Mouse (Mus musculus): ENCODE data around the gene Tbl1xr1.
A peak's percentile ranks its signal among the peaks of the same experiment; 100 is the strongest.

- peak in 1 of 2 experiments; percentile 29; a peak in 2 of 4 replicates for TF ChIP-seq EP300 (IDR thresholded peaks at IDR 0.05; ENCODE audit: low read depth in 1 of 2, low read length in 2 of 2)
- no peak for TF ChIP-seq ZC3H11A (IDR thresholded peaks at IDR 0.05; ENCODE audit: low read depth, low read length)
- TF ChIP-seq POLR2A (IDR thresholded peaks at IDR 0.05; ENCODE audit: control insufficient read depth in 1 of 2, insufficient read depth in 1 of 2, low read depth in 1 of 2, low read length in 2 of 2, poor library complexity in 1 of 2), result no peak
Measured at GRCm38 (mm10) chr3:22173171-22173570, 96.7 kb downstream of the Tbl1xr1 start.
